Mouse (Mus musculus) forebrain, postnatal 0 days (tissue): ENCODE measurements around the gene Icam5. TPM values are rescaled to one million over a fixed set of nuclear protein-coding genes. Genes with fewer than 3 reads are reported as not detected.

Experiments used
- ATAC-seq: fragments of 200-750 bp; cut with Nextera tagmentation; 2 replicates; pipeline ENCODE4 v1.8.0; 2017; ENCODE audit warnings: mild to moderate bottlenecking, moderate library complexity
- DNase-seq: peaks from one replicate; pipeline ENCODE4 v3.0.0-alpha.2; 2015
- H3K27ac ChIP-seq: fragments of 300-500 bp; sonication (generic); 2 replicates; pipeline ENCODE4 v1.5.1; 2014; ENCODE audit warnings: low read depth, mild to moderate bottlenecking, antibody characterized with exemption, low read length, moderate library complexity, mixed read lengths
- H3K27me3 ChIP-seq: fragments of 300-500 bp; sonication (generic); 2 replicates; pipeline ENCODE4 v1.6.1; 2014; ENCODE audit warnings: mild to moderate bottlenecking, low read length, mixed read lengths; ENCODE audit not compliant: insufficient read depth
- H3K36me3 ChIP-seq: fragments of 300-500 bp; sonication (generic); 2 replicates; pipeline ENCODE4 v1.6.1; 2014; ENCODE audit warnings: mild to moderate bottlenecking, moderate library complexity; ENCODE audit not compliant: insufficient read depth
- H3K4me1 ChIP-seq: fragments of 300-500 bp; sonication (generic); 2 replicates; pipeline ENCODE4 v1.6.1; 2014; ENCODE audit warnings: antibody characterized with exemption; ENCODE audit not compliant: insufficient read depth
- H3K4me2 ChIP-seq: fragments of 300-500 bp; sonication (generic); 2 replicates; pipeline ENCODE4 v1.6.1; 2014; ENCODE audit warnings: low read depth, mild to moderate bottlenecking, moderate library complexity
- H3K4me3 ChIP-seq: fragments of 300-500 bp; sonication (generic); 2 replicates; pipeline ENCODE4 v1.5.1; 2014; ENCODE audit warnings: low read depth, low read length, mixed read lengths
- H3K9ac ChIP-seq: fragments of 300-500 bp; sonication (generic); 2 replicates; pipeline ENCODE4 v1.6.1; 2014; ENCODE audit warnings: mild to moderate bottlenecking
- H3K9me3 ChIP-seq: fragments of 300-500 bp; sonication (generic); 2 replicates; pipeline ENCODE4 v1.6.1; 2016; ENCODE audit warnings: low read length
- CTCF ChIP-seq: sonication (generic); IDR thresholded peaks from 2 replicates; pipeline ENCODE4 v1.5.1; 2016; ENCODE audit warnings: antibody characterized with exemption, control low read depth, low read depth
- WGBS: fragments of 180-500 bp; shearing (Covaris S2); extraction: QIAGEN DNeasy Blood & Tissue Kit; methylation state at CpG from one replicate; pipeline ENCODE4 v1.1.7; 2014; 5-methylcytosine and 5-hydroxymethylcytosine counted together
- polyA plus RNA-seq: library from polyadenylated mRNA; unstranded; fragments of >200 nt; fragmentation: Nextera tagmentation; extraction: Ambion mirVana; gene quantifications from 2 replicates; pipeline ENCODE4 v1.2.1, GENCODE M21; 2015
- total RNA-seq: library from RNA; depleted of rRNA; stranded (reverse); fragments of >200 nt; gene quantifications from 2 replicates; pipeline ENCODE4 v1.2.3, GENCODE M21; 2014

Icam5 gene
- total and polyA plus RNA-seq, 2 experiments from 2014 or later: 10.3 to 17.2 TPM

DNA sequence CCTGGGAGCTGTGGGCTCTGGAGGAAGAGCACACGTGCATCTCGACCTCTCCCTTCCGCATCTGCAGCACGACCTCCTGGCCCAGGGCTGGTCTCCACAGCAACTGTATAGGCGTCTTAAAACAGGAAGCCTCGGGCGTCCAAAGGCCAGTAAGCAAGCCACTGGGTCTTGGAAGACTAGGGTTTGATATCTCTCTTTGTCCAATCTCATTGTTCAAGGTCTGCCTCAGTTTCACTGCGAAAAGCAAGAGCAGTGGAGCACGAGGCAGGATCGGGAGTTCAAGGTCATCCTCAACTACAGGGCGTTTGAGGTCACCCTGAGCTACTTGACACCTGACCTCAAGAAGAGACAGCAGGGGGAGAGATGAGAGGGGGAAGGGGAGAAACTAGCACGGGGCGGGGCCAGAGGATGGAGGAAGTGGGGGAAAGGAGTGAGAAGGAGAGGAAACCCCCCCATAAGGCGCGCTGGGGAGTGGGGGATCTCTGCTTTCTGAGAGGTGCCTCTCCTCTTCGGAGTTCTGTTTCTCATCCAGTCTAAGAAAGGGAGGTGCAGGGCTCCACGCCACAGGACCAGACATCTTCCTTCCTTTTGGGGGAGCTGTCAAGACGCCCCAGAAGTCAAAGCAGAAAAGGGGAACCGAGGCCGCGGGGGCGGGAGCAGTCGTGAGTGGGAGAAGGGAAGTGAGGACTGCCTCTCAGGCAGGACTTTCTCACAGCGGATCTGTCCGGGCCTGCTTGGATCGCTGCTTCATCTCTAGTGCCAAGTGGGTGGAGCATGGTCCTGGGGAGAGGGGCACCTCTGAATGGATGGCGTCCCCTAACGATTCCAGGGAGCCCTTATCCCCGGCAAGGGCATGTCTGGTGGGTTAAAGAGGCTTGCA is 16.9 kb upstream of the Icam5 start:
- peak overlapping the region; percentile 31 for H3K4me2 ChIP-seq
- H3K9me3 ChIP-seq: no peaks in the 10 kb centered on the region
- H3K9ac ChIP-seq: no peak overlapping the region
- no peak for ATAC-seq
- no peaks in the 10 kb centered on the region for H3K36me3 ChIP-seq
- no peak for DNase-seq
- no peak for TF ChIP-seq CTCF
- H3K27me3 ChIP-seq: peaks cover 27% of the 10 kb centered on the region
- no peaks in the 10 kb centered on the region for H3K4me1 ChIP-seq
- no peak overlapping the region for H3K27ac ChIP-seq
- H3K4me3 ChIP-seq: no peak overlapping the region
- 4% methylated on average over 29 of the region's 29 CpGs for WGBS

DNA sequence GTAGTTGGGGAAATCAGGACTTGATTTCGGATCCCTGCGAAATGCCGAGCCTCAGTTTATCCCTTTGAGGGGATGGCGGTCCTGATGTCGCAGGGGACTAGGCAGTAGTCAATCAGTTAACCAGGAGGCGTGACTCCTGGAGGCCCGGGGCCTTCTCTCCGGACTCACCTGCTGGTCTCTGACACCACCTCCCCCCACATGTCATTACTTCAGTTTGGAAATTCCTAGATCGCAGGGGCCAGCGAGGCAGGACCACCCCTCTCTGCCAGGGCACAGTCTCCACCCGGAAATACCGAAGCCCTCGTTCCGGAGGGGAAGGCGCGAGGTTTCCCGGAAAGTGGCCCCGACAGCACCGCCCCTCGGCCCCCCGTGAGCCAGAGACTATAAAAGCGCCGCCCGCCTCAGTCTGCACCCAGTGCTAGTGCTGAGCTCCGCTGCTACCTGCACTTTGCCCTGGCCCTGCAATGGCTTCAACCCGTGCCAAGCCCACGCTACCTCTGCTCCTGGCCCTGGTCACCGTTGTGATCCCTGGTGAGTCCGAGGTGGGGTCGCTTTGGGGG is 16.2 kb upstream of the Icam5 start, which contains the start of gene Icam1:
Gene Icam1 (plus strand): TSS at position 415 of the 560 bp plus-strand sequence.
- Histone ChIP-seq H3K4me3 (no peak within 1 kb of the TSS; the same call in 1 of the 2 replicates), H3K9me3 (no peaks in the 10 kb centered on the region), H3K4me2 (peak within 1 kb of the TSS; percentile 31), H3K9ac (no peak within 1 kb of the TSS), H3K36me3 (no peaks in the 10 kb centered on the region), H3K4me1 (no peaks in the 10 kb centered on the region), H3K27me3 (peaks cover 27% of the 10 kb centered on the region), H3K27ac (no peak within 1 kb of the TSS)
- WGBS: under 1% methylated on average over 28 of the region's 30 CpGs
- DNase-seq: no peak
- TF ChIP-seq CTCF: no peak
- ATAC-seq: no peak

- Histone ChIP-seq H3K9ac (no peak overlapping the region), H3K4me1 (no peaks in the 10 kb centered on the region), H3K9me3 (no peaks in the 10 kb centered on the region), H3K36me3 (no peaks in the 10 kb centered on the region), H3K27ac (no peak overlapping the region), H3K27me3 (peaks cover 27% of the 10 kb centered on the region), H3K4me2 (no peak overlapping the region), H3K4me3 (no peak overlapping the region; the same call in 1 of the 2 replicates)
- ATAC-seq: no peak
- TF ChIP-seq CTCF: no peak
- WGBS: 9% methylated on average over 17 of the region's 17 CpGs
- no peak for DNase-seq
Measured at GRCm38 (mm10) chr9:21016331-21017176, 15.3 kb upstream of the Icam5 start.

GRCm38 (mm10) chr9:21017177-21017575 is 14.7 kb upstream of the Icam5 start:
- no peak overlapping the region for H3K4me2 ChIP-seq
- H3K9ac ChIP-seq: no peak overlapping the region
- H3K36me3 ChIP-seq: no peaks in the 10 kb centered on the region
- 42% methylated on average over 4 of the region's 4 CpGs for WGBS
- no peaks in the 10 kb centered on the region for H3K4me1 ChIP-seq
- H3K4me3 ChIP-seq: no peak overlapping the region
- H3K9me3 ChIP-seq: no peaks in the 10 kb centered on the region
- TF ChIP-seq CTCF: no peak
- peaks cover 27% of the 10 kb centered on the region for H3K27me3 ChIP-seq
- DNase-seq (no peak), ATAC-seq (no peak)
- H3K27ac ChIP-seq: no peak overlapping the region

GRCm38 (mm10) chr9:21018600-21018999 is 13.3 kb upstream of the Icam5 start:
- no peak overlapping the region for H3K4me2 ChIP-seq
- no peak overlapping the region for H3K9ac ChIP-seq
- H3K27ac ChIP-seq: no peak overlapping the region
- H3K27me3 ChIP-seq: peaks cover 27% of the 10 kb centered on the region
- 73% methylated on average over 2 of the region's 2 CpGs for WGBS
- no peaks in the 10 kb centered on the region for H3K9me3 ChIP-seq
- TF ChIP-seq CTCF: no peak
- ATAC-seq (no peak), DNase-seq (no peak)
- no peaks in the 10 kb centered on the region for H3K36me3 ChIP-seq
- no peaks in the 10 kb centered on the region for H3K4me1 ChIP-seq
- no peak overlapping the region for H3K4me3 ChIP-seq

DNA sequence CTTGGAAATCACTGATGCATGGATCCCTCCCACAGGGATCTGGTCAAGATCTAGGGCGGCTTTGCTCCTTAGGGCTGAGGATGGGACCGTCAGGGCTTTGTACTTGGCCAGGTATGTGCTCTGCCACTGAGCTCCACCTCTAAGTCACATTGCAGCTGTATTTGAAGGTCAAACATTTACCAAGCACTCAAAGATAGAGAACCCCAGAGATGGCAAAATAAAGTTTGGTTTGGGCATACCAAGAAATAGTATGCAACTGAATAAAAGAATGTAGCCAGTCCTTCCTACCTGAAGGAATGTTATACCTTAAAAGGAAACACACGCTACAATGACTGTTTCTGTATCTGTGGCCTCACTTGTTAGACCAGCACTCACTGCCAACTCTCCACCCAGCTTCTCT is 10.5 kb upstream of the Icam5 start:
- Histone ChIP-seq H3K27me3 (peaks cover 13% of the 10 kb centered on the region; the same call in 1 of the 2 replicates), H3K9ac (no peak overlapping the region), H3K27ac (no peak overlapping the region), H3K9me3 (no peaks in the 10 kb centered on the region), H3K4me2 (no peak overlapping the region), H3K4me1 (no peaks in the 10 kb centered on the region), H3K36me3 (no peaks in the 10 kb centered on the region), H3K4me3 (no peak overlapping the region)
- ATAC-seq (no peak), DNase-seq (no peak)
- no peak for TF ChIP-seq CTCF
- 76% methylated on average over 3 of the region's 3 CpGs for WGBS
